Mouse (Mus musculus) midbrain, embryonic 11.5 days (tissue): Measurements from ENCODE around the gene Dhx37. TPM values are rescaled to one million over a fixed set of nuclear protein-coding genes. Genes with fewer than 3 reads are reported as not detected.
A peak's percentile ranks its signal among the peaks of the same experiment; 100 is the strongest.

ENCODE experiments used
- ATAC-seq: fragments of 200-750 bp; cut with Nextera tagmentation; 2 replicates; pipeline ENCODE4 v1.8.0; 2017; ENCODE audit warnings: moderate TSS enrichment, moderate library complexity; ENCODE audit not compliant: low FRiP score
- DNase-seq: peaks from one replicate; pipeline ENCODE4 v3.0.0; 2015; ENCODE audit warnings: low spot score; ENCODE audit errors: missing footprints
- H3K27ac ChIP-seq: fragments of 300-500 bp; sonication (generic); 2 replicates; pipeline ENCODE4 v1.5.1; 2014; ENCODE audit warnings: low read depth, low read length
- H3K27me3 ChIP-seq: fragments of 300-500 bp; sonication (generic); 2 replicates; pipeline ENCODE4 v1.6.1; 2014; ENCODE audit warnings: mild to moderate bottlenecking, low read length, moderate library complexity, mixed read lengths; ENCODE audit not compliant: control insufficient read depth, insufficient read depth
- H3K36me3 ChIP-seq: fragments of 300-500 bp; sonication (generic); 2 replicates; pipeline ENCODE4 v1.6.1; 2014; ENCODE audit warnings: mild to moderate bottlenecking, low read length, moderate library complexity, mixed read lengths; ENCODE audit not compliant: control insufficient read depth, insufficient read depth
- H3K4me1 ChIP-seq: fragments of 300-500 bp; sonication (generic); 2 replicates; pipeline ENCODE4 v1.6.1; 2014; ENCODE audit warnings: low read length; ENCODE audit not compliant: control insufficient read depth, insufficient read depth
- H3K4me2 ChIP-seq: fragments of 300-500 bp; sonication (generic); 2 replicates; pipeline ENCODE4 v1.6.1; 2014; ENCODE audit warnings: mild to moderate bottlenecking, moderate library complexity
- H3K4me3 ChIP-seq: fragments of 300-500 bp; sonication (generic); 2 replicates; pipeline ENCODE4 v1.5.1; 2014; ENCODE audit warnings: low read depth, low read length
- H3K9ac ChIP-seq: fragments of 300-500 bp; sonication (generic); 2 replicates; pipeline ENCODE4 v1.6.1; 2014; ENCODE audit warnings: low read length
- H3K9me3 ChIP-seq: fragments of 300-500 bp; sonication (generic); 2 replicates; pipeline ENCODE4 v1.6.1; 2016; ENCODE audit warnings: low read length; ENCODE audit not compliant: control insufficient read depth
- WGBS: fragments of 180-500 bp; shearing (Covaris S2); extraction: QIAGEN DNeasy Blood & Tissue Kit; methylation state at CpG from one replicate; pipeline ENCODE4 v1.1.7; 2014; 5-methylcytosine and 5-hydroxymethylcytosine counted together
- polyA plus RNA-seq: library from polyadenylated mRNA; unstranded; fragments of >200 nt; fragmentation: Nextera tagmentation; extraction: Ambion mirVana; gene quantifications from 2 replicates; pipeline ENCODE4 v1.2.1, GENCODE M21; 2014

Gene Dhx37
- polyA plus RNA-seq = 9.2 and 9.9 TPM in 2 replicates

DNA sequence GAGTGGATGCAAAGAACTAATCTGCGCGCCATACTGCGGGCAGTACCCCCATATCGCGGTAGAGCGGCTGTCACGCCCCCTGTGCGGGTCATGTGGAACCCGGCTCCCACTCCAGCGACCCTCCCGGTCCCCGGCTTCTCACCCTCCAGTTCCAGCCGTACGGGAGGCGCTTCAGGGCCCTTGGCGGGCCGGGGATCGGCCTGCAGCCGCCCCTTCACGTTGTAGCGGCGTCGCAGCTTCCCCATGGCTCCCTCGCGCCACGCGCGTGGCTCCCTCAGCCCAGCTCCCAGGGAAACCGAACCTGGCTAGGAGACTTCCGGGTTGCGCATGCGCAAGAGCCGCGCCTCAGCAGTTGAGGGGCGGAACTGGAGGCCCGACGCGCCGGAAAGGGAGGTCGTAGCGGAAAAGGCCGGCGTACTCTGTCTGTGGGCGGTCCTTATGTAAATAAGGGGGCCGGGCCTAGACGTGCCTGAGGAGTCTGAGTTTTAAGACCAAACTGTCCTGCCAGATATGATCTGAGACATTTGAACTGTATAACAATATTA lies at the start of gene Dhx37:
Gene Dhx37 (minus strand): TSS at position 329 of the 545 bp plus-strand sequence.
- no peaks in the 10 kb centered on the region for H3K27me3 ChIP-seq
- peak within 1 kb of the TSS; percentile 93 for H3K4me2 ChIP-seq
- peak within 1 kb of the TSS; percentile 90 for H3K9ac ChIP-seq
- ATAC-seq (peak; percentile 96), DNase-seq (peak; percentile 99)
- H3K4me1 ChIP-seq = peaks cover 7% of the 10 kb centered on the region
- H3K4me3 ChIP-seq = peak within 1 kb of the TSS; percentile 87
- no peaks in the 10 kb centered on the region for H3K9me3 ChIP-seq
- peaks cover 12% of the 10 kb centered on the region; the same call in 1 of the 2 replicates for H3K36me3 ChIP-seq
- no peak within 1 kb of the TSS for H3K27ac ChIP-seq
- under 1% methylated on average over 46 of the region's 46 CpGs for WGBS

DNA sequence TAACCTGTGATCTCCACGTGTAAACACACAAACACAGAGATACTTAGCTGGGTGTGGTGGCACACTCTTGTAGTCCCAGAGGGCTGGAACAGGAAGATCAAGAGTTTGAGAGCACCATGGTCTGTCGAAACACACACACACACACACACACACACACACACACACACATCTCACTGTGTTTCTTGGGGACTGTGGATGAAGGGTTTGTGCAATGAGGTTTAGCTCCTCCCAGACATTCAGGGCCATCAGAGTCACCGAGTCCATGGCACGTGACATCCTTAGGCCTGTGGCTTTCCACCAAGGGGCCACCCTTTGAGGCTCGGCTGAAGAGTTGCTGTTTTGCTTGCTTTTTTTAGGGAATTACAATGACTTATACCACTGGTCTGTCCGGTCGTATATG lies 48.6 kb upstream of the Dhx37 start:
- 91% methylated on average over 7 of the region's 7 CpGs for WGBS
- Histone ChIP-seq H3K4me2 (no peak overlapping the region), H3K4me1 (peaks cover 9% of the 10 kb centered on the region), H3K9ac (no peak overlapping the region), H3K9me3 (no peaks in the 10 kb centered on the region), H3K27me3 (no peaks in the 10 kb centered on the region), H3K27ac (no peak overlapping the region), H3K36me3 (peaks cover 7% of the 10 kb centered on the region), H3K4me3 (no peak overlapping the region)
- DNase-seq = no peak
- no peak for ATAC-seq

DNA sequence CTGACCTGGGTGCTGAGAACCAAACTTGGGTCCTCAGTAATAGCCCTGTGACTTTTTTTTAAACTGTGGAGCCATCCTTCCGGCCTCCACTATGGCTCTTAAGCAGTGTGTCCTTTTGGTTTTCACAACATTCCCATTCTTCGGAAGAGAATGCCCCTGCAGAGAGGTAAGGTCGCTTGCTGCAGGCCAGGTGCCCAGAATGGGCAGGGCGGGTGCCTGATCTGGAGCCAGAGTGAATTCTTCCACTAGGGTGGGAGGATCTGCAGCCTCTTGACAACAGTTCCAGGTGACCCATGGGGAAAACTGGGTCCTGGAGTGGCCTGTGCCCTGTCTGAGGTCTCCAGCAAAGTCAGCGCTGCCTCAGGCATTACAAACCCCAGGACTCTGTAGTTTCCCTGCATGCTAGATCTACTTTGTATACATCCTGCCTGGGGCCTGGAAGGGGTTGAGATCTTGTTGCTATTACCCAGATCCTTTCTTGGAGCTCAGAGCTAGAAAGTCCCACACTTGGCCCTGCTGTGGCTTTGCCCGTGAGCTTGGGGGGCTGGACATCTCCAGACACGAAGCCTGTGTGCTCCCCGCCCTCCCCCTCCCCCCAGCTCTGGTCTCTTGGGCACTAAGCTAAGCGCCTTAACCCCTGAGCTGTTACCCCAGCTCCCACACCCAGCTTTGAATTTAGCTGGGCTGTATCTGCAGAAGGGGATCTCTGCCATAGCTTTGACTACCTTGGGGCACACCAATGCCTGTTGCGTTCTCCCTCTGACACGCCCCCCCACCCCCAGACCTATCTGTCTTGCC lies 46.7 kb upstream of the Dhx37 start:
- WGBS = 79% methylated on average over 11 of the region's 11 CpGs
- no peak for ATAC-seq
- no peak overlapping the region for H3K9ac ChIP-seq

DNA sequence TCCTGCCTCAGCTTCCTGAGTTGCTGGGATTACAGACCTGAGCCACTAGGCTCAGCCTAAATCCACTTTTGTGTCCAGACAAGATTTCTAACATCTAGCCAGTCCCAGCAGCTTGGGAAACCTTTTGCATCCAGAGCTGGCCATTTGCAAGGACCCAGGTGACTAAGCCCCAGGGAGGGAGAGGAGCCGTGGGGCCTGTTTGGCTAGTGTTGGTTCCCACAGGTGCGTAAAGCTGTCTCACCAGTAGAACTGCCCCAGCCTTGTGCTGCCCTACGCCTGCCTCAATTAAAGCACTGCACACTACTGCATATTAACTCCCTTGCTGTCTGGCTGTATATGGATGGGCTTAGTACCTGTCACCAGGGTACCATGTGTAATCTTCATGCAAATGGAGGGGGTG lies 45.5 kb upstream of the Dhx37 start:
- Histone ChIP-seq H3K27ac (no peak overlapping the region), H3K4me3 (no peak overlapping the region), H3K9me3 (no peaks in the 10 kb centered on the region), H3K4me1 (peaks cover 22% of the 10 kb centered on the region), H3K27me3 (no peaks in the 10 kb centered on the region), H3K9ac (no peak overlapping the region), H3K36me3 (peaks cover 5% of the 10 kb centered on the region), H3K4me2 (no peak overlapping the region)
- ATAC-seq (no peak), DNase-seq (no peak)
- WGBS = 95% methylated on average over 3 of the region's 3 CpGs

More for the DNA sequence above, 46.7 kb upstream of the Dhx37 start:
- Histone ChIP-seq H3K9me3 (no peaks in the 10 kb centered on the region), H3K4me1 (peaks cover 19% of the 10 kb centered on the region), H3K4me2 (no peak overlapping the region), H3K27me3 (no peaks in the 10 kb centered on the region), H3K36me3 (peaks cover 7% of the 10 kb centered on the region), H3K27ac (no peak overlapping the region), H3K4me3 (no peak overlapping the region)
- no peak for DNase-seq

DNA sequence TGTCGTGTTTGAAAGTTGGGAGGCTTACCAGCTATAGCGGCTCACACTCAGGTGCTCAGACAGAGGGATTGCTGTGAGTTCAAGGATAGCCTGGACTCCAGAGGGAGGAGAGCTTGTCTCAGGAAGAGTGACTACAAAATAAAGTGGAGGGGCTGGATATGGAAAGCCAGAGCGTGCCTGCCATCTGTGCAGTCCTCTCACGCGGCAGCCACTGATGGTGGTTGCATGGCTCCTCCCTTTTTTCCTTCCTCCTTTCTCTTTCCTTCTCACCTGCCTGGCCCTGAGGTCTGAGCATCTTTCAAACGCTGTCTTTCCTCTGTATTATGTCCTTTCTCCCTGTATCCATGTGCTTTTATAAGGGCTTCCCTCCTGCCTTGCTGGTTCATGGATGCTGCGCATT lies 44.1 kb upstream of the Dhx37 start:
- peaks cover 3% of the 10 kb centered on the region for H3K36me3 ChIP-seq
- H3K9ac ChIP-seq = no peak overlapping the region
- H3K4me2 ChIP-seq = no peak overlapping the region
- peaks cover 22% of the 10 kb centered on the region for H3K4me1 ChIP-seq
- H3K27me3 ChIP-seq = no peaks in the 10 kb centered on the region
- H3K9me3 ChIP-seq = no peaks in the 10 kb centered on the region
- ATAC-seq (no peak), DNase-seq (no peak)
- H3K4me3 ChIP-seq = no peak overlapping the region
- no peak overlapping the region for H3K27ac ChIP-seq
- 80% methylated on average over 7 of the region's 7 CpGs for WGBS

DNA sequence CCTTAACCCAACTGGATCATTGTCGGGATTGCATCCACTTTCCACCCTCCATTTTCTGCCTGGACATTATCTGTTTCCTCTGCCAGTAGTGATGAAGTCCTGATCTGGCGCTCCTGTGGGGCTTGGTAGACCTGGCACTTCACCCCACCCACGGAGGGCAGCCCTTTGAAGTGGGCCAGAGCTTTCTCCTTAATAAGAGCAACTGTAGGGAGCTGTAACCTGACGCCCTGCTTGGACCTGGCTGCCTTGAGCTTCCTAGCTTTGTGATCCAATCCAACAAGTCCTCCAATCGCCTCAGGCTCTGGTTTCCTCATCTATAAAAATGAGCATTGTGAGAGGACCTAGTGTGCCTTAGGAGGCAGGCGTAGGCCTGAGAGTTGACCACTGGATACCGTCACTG lies 43.6 kb upstream of the Dhx37 start:
- no peak for ATAC-seq
- Histone ChIP-seq H3K9me3 (no peaks in the 10 kb centered on the region), H3K4me2 (peak overlapping the region; percentile 58), H3K4me1 (peaks cover 22% of the 10 kb centered on the region), H3K9ac (no peak overlapping the region; the same call in 1 of the 2 replicates), H3K27ac (no peak overlapping the region), H3K4me3 (peak overlapping the region; percentile 83), H3K27me3 (no peaks in the 10 kb centered on the region), H3K36me3 (no peaks in the 10 kb centered on the region)
- no peak for DNase-seq
- WGBS = 71% methylated on average over 7 of the region's 7 CpGs

DNA sequence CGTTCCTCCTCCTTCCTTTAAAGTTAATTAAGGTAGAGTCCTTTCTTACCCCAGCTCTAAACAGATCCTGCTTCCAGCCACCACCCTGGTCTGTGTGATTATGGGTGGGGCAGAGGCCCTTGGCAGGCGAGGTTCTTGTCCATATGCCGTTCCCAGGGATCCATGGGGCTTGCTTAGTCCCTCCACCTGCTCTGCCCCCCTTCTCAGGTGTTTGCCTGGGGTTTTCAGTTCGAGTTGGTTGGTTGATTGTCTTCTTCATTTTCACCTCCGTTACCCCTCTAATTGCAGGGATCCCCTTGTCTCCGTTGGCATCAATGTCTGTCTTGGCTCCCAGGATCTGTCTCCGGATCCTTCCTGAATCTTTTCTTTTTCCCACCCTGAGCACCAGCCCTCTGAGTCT lies 42.9 kb upstream of the Dhx37 start:
- DNase-seq (no peak), ATAC-seq (no peak)
- Histone ChIP-seq H3K9ac (peak overlapping the region; percentile 59; the same call in 1 of the 2 replicates), H3K4me3 (peak overlapping the region; percentile 83), H3K4me1 (peaks cover 22% of the 10 kb centered on the region), H3K4me2 (peak overlapping the region; percentile 58), H3K36me3 (no peaks in the 10 kb centered on the region), H3K9me3 (no peaks in the 10 kb centered on the region), H3K27ac (no peak overlapping the region), H3K27me3 (no peaks in the 10 kb centered on the region)
- 74% methylated on average over 7 of the region's 7 CpGs for WGBS

DNA sequence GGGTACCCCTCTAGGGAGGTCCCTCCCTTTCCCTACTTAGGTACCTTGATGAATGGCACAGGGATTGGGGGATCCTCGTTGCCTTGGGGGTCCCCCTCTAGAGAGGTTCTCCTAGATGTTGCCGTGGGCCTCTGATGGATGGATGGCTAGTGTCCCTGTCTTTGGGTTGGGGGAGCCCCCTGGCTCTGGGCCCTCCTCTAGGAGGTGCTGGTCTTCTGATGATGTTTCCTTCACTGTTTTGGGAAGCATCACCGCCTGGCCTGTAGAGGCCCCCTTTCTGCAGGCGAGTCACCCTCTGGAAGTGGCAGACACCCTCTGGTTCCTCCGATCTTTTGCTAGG lies 42.3 kb upstream of the Dhx37 start:
- no peaks in the 10 kb centered on the region for H3K9me3 ChIP-seq
- H3K27me3 ChIP-seq = no peaks in the 10 kb centered on the region
- 21% methylated on average over 5 of the region's 5 CpGs for WGBS
- ATAC-seq (no peak), DNase-seq (no peak)
- peak overlapping the region; percentile 83 for H3K4me3 ChIP-seq
- no peaks in the 10 kb centered on the region for H3K36me3 ChIP-seq
- H3K4me2 ChIP-seq = peak overlapping the region; percentile 58
- H3K9ac ChIP-seq = peak overlapping the region; percentile 59
- peaks cover 22% of the 10 kb centered on the region for H3K4me1 ChIP-seq
- no peak overlapping the region for H3K27ac ChIP-seq

DNA sequence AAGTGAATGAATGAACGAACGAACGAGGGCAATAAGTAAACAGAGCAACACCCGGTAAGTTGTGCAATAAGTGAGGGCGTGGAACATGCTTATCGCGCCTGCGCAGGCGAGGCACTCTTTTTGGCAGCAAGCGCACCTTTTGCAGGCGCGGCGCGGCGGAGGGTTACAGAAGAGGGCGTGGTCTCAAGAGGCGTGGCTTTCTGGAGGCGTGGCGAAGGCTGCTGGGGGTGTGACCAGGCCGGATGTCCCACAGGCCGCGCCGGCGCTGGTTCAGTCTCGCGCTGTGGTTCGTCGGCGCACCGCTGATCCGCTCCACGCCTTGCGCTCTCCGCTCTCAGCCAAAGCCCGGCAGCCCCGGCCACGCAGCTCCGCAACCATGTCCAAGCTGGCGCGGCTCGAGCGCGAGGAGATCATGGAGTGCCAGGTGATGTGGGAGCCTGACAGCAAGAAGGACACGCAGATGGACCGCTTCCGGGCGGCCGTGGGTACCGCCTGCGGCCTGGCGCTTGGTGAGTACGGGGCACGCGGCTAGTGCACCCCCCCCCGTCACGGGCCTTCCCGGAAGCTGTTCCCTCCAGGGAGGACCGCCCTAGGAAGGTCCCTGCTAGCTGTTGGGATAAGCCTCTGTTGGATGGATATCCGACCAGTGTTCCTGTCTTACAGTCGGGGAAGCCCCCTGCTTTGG lies 41.8 kb upstream of the Dhx37 start, which contains the start of gene Aacs:
Gene Aacs (plus strand): TSS at position 214 of the 685 bp plus-strand sequence.
- ATAC-seq = peak; percentile 92
- Histone ChIP-seq H3K9me3 (no peaks in the 10 kb centered on the region), H3K4me1 (peaks cover 22% of the 10 kb centered on the region), H3K9ac (peak within 1 kb of the TSS; percentile 61), H3K36me3 (no peaks in the 10 kb centered on the region), H3K27ac (no peak within 1 kb of the TSS; the same call in 1 of the 2 replicates), H3K4me3 (peak within 1 kb of the TSS; percentile 83), H3K4me2 (peak within 1 kb of the TSS; percentile 58), H3K27me3 (no peaks in the 10 kb centered on the region)
- under 1% methylated on average over 60 of the region's 60 CpGs for WGBS
- DNase-seq = peak; percentile 100
